Mouse (Mus musculus) layer of hippocampus, postnatal 25 days (tissue): ENCODE results near the gene Gm9922. TPM values are rescaled to one million over a fixed set of nuclear protein-coding genes. Genes with fewer than 3 reads are reported as not detected.

Experiments
- DNase-seq, 2 experiments: peaks; one replicate each; pipeline ENCODE4 v3.0.0; 2022; ENCODE audit warnings: mixed read lengths in 2 of 2, low spot score in 1 of 2; ENCODE audit errors: extremely low spot score in 1 of 2
- total RNA-seq, 2 experiments: library from RNA; stranded (reverse); gene quantifications; 2 replicates each; pipeline ENCODE4 v1.2.3; 2021

Gene Gm9922
- total RNA-seq, 2 experiments from 2014 or later = 0.74 TPM; not detected in 1

- DNase-seq = no peak
These were observed 41.2 kb downstream of the Gm9922 start for GRCm38 (mm10) chr14:101688406-101688805.

- no peak for DNase-seq
These were observed 41.9 kb downstream of the Gm9922 start for GRCm38 (mm10) chr14:101687696-101688095.

Other genes with a start within 250 kb of the Gm9922 start
- gene Tbc1d4, start 120.6 kb downstream of the Gm9922 start, total RNA-seq = 1 to 10 TPM; 9.2 to 9.4 TPM
- gene Commd6, start 89.1 kb downstream of the Gm9922 start, total RNA-seq = 10 to 100 TPM; 60.7 to 67.1 TPM
- gene Uchl3, start 75.8 kb downstream of the Gm9922 start, total RNA-seq = 10 to 100 TPM; 47.6 to 51.2 TPM
- gene Lmo7, start 143 bp upstream of the Gm9922 start, total RNA-seq = 100 to 1,000 TPM; 109 to 136 TPM